Mouse (Mus musculus) brain, embryonic 14.5 days (tissue): ENCODE measurements at regions not wholly inside any gene's neighbourhood (a gene's known extent, or its start where the extent isn't known, plus 50 kb on each side); places are given as distances from the start of the nearest gene placed in this dataset.
A peak's percentile ranks its signal among the peaks of the same experiment; 100 is the strongest.

Source experiments
- DNase-seq: peaks from one replicate; pipeline ENCODE4 v3.0.0-alpha.2; 2011; ENCODE audit warnings: low read depth
- CTCF ChIP-seq: fragments of 200-500 bp; IDR thresholded peaks from 2 replicates; pipeline ENCODE4 v1.5.1; 2012; ENCODE audit warnings: inconsistent platforms, mild to moderate bottlenecking, moderate library complexity, borderline replicate concordance; ENCODE audit not compliant: insufficient read depth, insufficient read length; ENCODE audit errors: extremely low read depth
- POLR2A ChIP-seq: fragments of 200-500 bp; IDR thresholded peaks from 2 replicates; pipeline ENCODE4 v1.6.1; 2012; ENCODE audit warnings: mild to moderate bottlenecking, inconsistent platforms, borderline replicate concordance; ENCODE audit not compliant: poor library complexity, insufficient read depth, insufficient read length, severe bottlenecking; ENCODE audit errors: extremely low read depth

DNA sequence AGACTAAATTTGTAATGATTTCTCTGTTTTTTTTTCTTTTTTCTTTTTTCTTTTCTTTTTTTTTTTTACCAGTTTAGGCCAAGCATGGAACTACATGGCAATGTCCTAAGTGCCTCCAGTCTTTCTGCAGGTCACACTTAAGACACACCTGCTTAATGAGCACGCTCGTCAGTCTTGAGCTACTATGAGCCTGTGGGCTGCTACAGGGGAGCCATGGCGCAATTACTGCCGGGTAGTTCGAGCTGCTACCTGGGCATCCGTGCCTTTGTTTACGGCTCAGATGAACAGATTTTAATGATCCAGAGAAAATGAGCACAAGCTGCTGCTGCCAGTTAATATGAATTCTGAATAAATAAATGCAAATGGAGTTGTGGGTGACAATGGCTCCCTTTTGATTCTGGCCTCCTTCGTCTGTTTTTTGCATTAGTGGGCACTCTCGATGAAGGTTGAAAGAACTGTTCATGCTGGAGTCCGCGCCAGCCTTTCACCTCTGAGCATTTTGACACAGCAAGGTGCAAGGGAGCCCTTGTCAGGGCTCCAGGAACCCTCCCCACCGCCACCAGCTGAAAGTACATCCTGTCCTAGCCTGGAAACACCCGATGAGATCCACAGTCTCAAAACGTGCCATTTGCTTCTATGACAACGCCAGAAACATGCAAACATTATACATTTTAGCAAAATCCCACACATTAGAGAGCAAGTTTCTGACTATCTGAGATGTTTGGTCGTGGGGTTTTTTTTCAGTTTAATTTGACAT, 81.3 kb upstream of the 1700025G04Rik start:
- peak; percentile 72 for DNase-seq
- TF ChIP-seq CTCF (no peak), POLR2A (no peak)

DNA sequence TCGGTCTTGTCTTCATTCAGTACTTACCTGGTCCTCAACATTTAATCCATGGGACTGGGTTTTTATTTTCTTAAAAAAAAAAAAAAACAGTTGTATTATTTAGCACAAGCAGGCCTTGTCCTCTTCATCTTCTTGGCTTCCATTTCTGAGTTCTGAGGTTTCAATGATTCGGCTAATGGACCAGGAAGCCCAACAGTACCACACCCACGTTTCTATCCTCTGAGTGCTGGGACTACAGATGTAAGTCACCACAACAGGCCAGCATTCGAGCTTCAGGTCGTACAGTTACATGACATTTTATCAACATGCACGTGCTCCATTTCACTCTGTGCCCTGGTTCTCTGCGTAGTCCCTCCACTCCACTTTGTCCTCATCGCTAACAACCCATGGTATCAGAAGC, 80.7 kb upstream of the 1700025G04Rik start:
- TF ChIP-seq CTCF (no peak), POLR2A (no peak)
- DNase-seq = no peak

DNA sequence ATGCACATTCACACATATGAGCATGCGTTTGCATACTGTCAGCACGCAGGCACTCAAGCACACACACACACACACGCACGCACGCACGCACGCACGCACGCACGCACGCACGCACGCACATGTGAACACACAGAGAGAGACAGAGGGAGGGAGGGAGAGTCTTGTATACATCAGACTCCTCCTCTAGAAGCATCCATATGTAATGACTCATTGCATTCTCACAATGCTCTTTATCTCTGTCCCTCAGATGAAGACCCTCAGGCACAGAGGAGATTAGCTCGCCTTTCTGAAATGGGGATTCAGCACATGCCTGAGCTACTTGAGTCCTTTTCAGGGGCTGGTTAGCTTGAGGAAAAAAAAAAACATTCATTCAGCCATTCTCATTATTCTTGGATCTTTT, 79.6 kb upstream of the 1700025G04Rik start:
- peak; percentile 76 for DNase-seq
- TF ChIP-seq POLR2A (no peak), CTCF (no peak)

DNA sequence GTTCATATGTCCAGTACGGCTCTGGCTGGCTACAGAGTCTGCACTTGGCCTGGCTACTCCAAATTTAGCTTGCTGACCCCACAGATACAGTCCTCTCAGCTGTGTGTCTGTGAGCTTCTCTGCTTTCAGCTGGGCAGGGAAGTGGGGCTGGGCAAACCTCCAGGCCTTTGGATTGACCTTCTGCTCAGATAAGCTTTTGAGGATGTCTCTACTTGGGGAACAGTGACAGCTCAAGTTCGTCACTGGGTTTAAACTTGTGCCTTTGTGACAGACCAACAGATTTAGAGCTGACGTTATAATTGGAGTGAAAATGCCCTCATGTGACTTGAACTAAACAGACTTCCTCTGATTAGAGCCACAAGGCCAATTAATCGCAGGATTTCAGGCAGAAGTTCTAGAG, 78.4 kb upstream of the 1700025G04Rik start:
- TF ChIP-seq CTCF (no peak), POLR2A (no peak)
- DNase-seq = peak; percentile 57

DNA sequence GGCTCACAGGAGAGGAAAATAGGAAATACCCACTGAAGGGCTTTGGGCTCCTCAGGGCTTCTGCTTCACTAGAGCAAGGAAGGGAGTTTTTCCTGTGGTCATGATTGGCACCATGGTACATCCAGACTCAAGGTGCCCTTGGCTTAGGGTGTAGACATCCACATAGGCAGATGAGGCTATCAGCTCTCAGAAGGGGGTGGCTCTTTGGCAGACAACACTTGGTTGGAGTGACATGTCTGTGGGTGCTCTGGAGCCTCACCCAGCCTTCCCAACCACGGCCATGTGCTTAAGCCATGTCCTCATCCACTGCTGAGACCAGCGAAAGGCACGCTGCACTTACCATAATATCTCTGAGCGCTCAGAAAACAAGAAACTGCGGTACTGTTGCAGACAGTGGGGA, 77.8 kb upstream of the 1700025G04Rik start:
- no peak for TF ChIP-seq POLR2A
- TF ChIP-seq CTCF = no peak
- no peak for DNase-seq

DNA sequence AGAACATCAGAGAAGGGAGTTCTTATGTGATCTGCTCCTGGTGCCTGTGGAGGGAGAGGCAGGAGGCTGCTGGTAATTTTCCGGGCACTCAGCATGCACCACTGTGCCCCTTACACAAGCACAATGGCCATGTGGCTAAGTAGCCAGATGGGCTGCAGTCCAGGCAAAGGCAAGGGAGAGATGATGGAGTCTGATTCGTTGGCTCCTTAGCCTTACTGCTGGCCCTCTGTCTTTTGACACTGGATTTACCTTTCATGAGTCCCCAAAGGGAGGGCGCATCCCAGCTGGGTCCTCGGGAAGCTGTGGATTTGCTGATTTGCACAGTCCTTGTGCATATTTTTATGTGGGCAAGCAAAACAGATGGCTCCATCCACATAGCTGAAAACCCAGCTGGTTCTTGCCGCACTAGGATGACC, 75.6 kb upstream of the 1700025G04Rik start:
- peak; percentile 92 for DNase-seq
- TF ChIP-seq CTCF = no peak
- TF ChIP-seq POLR2A = no peak

DNA sequence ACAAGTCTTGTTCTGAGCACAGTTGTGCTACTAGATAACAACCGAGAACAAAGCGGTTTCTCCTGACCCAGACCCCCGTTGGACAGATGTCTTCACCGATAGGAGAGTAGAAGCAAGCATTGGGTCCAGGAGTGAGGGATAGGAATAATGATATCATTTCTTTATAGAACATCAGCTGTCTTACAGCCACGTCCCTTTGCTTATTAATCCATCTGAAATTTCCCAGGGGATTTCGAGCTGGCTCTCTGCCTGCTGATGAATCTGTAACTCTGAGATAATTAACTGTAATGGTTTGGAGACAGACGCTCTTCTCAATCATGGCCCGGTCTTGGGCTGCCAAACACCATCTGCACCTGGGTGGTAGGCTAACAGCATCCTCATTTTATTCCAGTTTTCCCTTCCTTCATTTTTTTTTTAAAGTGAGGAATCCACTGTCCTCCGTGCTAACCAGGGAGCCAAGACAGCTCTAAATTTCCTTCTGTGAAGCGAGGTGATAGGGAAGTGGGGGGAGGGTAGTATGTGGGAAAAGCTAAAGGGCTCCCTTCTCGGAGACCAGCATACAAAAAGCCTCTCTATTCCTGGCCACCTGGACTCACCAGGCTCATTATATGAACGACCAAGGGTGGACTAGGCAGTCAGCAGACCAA, 75.0 kb upstream of the 1700025G04Rik start:
- no peak for TF ChIP-seq CTCF
- no peak for TF ChIP-seq POLR2A
- DNase-seq = peak; percentile 92

DNA sequence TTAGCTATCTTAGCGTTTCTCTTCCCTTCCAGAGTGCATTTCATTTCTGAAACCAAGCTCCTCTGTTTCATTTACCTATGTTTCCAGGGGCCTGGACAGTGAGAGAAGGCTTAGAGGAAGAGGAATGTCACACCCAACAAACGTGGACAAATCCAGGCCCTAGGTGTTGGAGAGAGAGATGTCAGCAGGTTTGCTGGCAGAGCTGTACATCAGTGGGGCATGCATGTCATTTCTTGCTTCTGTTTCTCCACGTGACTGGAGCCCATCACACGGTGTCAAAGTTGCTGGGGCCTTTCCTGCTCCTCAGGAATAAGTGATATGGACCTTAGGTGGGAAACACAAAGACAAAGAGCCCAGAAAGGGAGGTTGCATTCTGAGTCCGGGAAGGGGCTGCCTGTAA, 74.3 kb upstream of the 1700025G04Rik start:
- DNase-seq = no peak
- TF ChIP-seq POLR2A (no peak), CTCF (no peak)

DNA sequence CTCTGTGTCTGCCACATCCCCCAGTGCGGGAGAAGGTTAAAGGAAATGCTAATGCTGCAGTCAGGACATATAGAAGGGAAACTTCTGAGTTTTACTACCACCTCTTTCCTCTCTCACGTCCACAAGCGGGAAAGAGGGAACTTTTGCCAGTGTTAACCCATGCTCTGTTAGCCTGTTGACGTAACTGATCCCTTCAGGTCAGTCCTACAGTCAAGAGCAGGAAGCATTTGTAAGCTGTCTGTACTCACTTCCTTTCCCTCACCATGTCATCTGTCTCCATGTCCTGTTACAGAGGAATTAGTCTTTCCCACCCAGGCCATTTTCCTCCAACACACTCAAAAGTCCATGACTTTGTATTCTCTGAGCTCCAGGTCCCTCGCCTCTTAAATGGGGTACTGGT, 62.5 kb upstream of the 1700025G04Rik start:
- DNase-seq = no peak
- TF ChIP-seq POLR2A (no peak), CTCF (no peak)

DNA sequence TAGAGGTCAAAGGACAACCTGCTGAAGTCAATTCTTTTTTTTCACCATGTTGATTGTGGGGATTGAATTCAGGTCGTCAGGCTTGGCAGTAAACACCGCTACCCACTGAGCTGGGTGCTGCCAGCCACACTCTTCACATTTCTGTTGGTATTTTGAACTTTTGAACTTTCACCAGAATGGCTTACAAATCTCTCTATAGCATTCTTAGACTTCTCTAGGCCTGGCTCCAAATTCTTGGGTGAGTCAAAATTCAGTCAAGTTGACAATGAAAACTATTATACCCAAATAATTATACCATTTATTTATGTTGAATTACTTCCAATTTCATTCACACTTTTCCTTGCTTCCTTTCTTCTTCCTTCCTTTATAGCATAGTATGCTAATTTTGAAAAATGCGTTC, 58.8 kb upstream of the 1700025G04Rik start:
- no peak for DNase-seq
- TF ChIP-seq POLR2A = no peak
- TF ChIP-seq CTCF = no peak

DNA sequence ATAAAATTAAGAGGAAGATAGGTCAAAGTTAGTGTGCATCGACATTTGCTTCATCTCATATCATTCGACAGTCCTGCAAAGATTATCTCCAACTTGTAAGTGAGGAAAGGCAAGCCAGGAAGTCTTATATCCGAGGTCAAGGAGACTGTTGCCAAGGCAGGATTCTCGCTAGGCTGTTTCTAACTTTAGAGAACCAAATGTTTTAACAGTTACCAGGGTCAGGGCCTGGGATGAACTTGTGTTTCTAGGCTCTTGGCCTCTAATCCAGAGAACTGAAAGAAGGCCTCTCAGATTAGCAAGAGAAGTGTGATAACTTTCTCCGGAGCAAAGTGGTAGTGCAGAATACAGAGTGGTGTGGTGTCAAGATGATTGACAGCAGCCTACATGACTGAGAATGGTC, 50.2 kb upstream of the 1700025G04Rik start:
- TF ChIP-seq POLR2A (no peak), CTCF (no peak)
- no peak for DNase-seq
